Mouse (Mus musculus): ENCODE results near the gene Mmachc.

DNA sequence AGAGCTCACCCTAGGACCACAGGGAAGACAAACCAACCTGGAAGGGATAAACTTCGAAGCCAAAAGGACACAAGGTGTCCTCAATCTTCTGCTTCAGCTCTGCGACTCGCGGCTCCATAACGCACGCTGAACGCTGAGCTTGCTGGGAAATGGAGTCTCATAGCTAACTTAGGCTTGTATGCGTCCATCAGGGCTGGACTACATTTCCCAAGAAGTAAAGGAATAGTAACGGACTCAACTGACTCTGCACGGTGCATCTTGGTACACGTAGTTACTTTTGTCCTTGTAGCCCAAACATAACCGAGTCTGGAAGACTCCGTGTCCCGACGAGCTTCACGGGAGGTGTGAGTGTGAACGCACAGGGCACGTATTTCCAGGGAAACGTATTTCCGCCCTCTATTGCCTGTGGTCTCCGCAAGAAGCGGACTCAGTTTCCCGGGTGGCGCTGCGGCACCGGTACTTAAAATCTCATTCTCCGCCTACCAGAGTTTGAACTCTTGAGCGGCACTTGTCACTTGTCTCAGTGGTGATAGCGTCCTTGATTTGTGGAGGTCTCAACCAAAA lies at the start of gene Mmachc, which contains the start of gene Ccdc163:
- peak; percentile 51; the same call in 1 of the 2 replicates for TF ChIP-seq POLR2A (IDR thresholded peaks at IDR 0.05; ENCODE audit: borderline replicate concordance, extremely low read depth, low read depth, low read length)
- TF ChIP-seq CTCF (IDR thresholded peaks at IDR 0.05; ENCODE audit: insufficient read depth, low read length) = no peak
